Mouse (Mus musculus): ENCODE data around the gene Grk5.
"Not testable (repeated sequence)": the region's sequence is repeated elsewhere in the genome, so short reads cannot be mapped to it uniquely, and the experiment has no call there.

Gene Grk5

GRCm38 (mm10) chr19:60911653-60912052 is 22.1 kb downstream of the Grk5 start:
- no peak for DNase-seq (ENCODE audit: low spot score)

DNA sequence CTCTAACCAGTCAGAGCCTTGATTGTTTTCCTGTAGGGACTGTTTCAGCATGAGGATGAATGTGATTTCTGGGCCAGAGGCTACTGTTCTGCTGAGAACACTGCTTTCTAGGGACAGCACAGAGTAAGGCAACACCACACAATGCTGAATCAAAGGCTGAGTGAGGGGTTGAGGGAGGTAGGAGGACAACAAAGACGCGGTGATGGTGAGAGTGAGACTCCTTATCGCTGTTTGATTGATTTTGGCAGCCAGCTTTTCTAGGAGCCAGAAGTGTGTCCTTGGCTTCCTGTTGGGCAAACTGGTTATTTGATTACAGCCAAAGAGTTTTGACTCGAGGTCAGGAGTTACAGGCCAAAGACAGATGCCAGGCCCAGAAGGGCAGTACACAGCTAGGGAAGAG is 25.7 kb downstream of the Grk5 start:
- DNase-seq (ENCODE audit: low spot score), result no peak

DNA sequence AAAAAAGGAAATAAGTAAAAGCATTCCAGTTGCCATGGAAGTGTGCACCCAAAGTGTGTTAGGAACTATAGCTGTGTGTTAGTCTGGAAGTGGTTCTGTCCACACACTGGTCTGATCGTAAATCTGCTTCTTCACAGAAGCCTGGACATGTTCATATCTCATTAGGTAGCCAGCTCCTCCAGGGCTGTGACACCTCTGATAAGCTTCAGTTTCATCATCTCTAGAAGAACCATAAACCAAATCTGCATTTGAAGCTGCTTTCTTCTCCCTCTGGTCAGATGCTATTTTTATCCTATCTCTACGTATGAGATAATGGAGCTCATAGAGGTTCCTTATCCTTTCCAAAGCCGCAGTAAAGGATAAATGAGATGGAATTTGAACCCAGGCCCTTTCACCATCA is 26.3 kb downstream of the Grk5 start:
- no peak for DNase-seq (ENCODE audit: low spot score)

DNA sequence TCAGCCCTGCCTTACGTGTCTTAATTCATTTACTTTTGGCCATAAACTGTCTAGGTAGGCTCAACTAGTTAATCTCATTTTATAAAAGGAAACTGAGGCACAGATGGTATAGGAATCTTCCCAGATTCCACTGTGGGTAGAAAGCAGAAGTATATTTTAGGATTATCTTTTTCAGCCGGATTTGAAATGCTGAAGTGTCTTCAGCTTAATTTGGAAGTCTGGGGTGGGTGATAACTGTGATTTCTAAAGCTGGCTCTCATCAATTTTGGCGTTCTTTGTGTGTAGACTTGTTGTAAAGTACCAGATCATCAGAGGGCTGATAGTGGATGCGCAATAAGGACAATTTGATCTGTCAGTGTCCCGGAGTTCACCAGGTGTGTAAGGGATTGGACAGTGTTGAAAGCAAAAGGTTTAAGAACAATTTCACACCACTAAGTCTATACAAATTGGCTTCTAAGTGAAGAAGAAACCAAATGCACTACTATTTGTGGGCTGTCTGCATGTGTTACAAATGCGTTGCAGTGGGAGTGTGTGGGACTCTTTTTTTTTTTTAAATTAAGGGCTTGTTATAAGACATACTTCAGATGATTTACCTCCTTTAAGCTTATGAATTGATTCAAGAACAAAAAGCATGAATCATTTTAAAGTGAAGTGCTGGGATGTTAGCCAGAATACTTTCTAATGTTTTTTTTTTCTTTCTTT is 27.5 kb downstream of the Grk5 start:
- DNase-seq (ENCODE audit: low spot score), result no peak

DNA sequence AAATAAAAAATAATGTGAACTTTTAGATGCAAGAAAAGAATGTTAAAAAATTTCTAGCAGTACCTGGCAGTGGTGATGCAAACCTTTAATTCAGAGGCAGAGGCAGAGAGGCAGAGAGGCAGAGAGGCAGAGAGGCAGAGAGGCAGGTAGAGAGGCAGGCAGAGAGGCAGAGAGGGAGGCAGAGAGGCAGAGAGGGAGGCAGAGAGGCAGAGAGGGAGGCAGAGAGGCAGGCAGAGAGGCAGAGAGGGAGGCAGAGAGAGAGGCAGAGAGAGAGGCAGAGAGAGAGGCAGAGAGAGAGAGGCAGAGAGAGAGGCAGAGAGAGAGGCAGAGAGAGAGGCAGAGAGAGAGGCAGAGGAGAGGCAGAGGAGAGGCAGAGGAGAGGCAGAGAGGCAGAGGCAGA is 35.0 kb downstream of the Grk5 start:
- DNase-seq (ENCODE audit: low spot score), result not testable (repeated sequence)

DNA sequence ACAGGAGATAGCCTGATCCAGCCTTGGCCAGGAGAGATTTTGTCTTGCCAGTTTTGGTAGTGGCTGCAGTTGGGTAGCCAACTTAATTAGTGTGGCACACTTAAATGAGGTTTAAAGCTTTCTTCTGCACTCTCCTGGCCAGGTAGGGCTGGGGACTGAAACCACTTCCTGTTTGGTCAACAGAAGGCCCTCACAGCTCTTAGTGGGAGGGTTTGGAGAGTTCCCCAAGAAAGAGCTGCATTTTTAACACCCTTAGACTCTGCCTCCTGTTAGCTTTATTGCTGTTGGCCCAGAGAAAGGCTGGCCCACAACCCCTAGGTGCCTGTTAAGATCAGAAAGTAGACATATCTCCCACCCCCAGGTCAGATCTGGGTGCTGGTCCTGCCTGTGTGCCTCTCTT is 45.5 kb downstream of the Grk5 start:
- no peak for DNase-seq (ENCODE audit: low spot score)

DNA sequence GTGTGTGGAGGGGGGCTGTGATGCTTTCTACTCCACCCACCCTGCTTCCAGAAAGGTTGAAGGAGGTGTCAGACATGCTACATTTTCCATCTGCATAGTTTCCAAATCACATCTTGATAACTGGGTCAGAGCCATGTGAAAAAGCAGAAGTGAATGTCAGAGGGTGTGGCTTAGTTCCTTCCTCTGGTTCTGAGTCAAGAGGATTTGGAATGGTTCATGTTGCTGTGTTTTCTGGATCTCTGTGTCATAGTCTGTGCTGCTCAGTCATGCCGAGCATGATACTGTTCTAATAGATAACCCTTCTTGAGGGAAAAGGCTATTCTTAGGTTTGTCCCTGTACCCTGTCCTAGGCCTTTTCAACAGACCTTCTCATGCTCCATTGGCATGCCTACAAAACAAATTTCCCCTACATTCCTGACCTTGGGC is 50.4 kb downstream of the Grk5 start:
- peak; percentile 77 for DNase-seq (ENCODE audit: low spot score)

DNA sequence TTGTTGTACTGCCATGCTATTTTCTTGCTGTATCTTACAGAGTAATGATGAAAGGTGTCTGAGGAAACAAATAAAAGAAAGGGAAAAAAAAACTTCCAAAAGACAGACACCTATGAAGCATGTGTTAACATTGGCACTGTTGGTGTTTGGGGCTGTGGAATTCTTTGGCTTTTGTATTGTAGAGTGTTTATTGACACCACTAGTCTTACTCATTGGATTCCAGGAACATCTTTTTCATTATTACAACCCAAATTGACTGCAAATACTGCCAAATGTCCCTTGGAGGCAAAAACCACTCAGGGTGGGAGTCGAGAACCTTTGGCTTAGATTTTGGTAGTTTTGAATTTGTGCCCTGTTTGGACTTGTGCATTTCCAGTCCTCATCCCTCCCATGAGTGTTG is 51.3 kb downstream of the Grk5 start:
- DNase-seq (ENCODE audit: low spot score), result no peak

DNA sequence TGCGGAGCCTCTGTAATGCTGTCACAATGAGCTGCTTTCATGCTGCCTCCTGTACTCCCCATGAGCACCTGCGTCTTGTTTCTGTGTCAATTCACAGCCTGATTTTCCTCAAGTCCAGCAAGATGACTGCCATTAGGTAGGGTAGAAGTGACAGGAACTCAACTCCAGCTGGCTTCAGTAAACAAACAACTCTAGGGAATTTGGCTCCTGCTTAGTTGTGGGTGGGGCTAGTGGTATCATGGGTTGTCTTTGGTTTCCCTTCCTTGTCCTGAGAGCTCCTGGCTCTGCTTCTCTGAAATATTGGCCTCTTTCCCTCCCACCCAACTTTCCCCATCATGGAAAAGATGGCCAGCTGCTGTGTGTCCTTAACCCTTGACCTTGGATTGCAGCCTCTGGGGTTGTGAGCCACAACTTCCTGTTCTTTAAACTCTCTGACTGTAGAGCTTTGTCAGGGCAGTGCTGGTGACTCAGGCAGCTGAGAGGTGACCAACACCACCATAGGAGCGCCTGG is 56.3 kb downstream of the Grk5 start:
- peak; percentile 89 for DNase-seq (ENCODE audit: low spot score)

DNA sequence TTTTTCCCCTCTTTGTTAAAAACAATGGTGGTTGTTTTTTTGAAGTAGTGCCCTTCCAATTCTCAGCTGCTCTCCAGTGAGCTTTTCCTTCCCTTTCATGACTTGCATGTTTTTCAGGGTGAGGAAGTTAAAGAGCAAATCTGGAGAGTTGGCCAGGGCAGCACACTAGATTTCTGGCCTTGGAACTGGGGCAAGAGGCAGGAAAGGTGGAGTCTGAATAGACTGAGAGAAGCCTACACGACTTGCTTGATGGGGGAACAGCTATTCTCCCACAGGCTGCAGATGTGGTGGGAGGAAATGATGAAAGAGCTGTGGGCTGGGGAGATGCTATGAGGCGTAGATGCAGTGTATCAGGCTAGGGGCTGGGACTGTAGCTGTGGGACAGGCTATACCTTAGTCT is 57.1 kb downstream of the Grk5 start:
- peak; percentile 72 for DNase-seq (ENCODE audit: low spot score)

DNA sequence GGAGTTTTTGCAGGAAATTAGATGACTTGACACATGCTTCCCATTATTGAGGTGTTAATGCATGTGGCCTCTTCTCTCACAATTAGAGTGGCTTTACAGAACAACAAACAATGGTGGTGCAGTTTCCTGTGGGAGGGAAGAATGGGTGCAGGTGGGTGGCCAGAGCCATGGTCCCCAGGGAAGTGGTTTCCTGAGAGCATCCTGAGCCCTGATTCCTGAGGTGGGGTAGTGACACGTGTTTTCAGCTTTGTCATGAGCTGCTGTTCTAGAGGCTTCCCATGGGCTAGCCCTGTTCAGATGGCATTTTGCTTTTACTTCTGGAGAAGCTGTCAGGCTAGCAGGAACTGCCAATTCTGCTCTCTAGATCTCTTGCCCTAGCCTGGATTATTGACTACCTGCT is 59.4 kb downstream of the Grk5 start:
- DNase-seq (ENCODE audit: low spot score), result no peak

- DNase-seq (ENCODE audit: low spot score), result peak; percentile 82
These were observed 60.7 kb downstream of the Grk5 start for GRCm38 (mm10) chr19:60950056-60950869.

GRCm38 (mm10) chr19:60955131-60955530 is 65.6 kb downstream of the Grk5 start:
- no peak for DNase-seq (ENCODE audit: low spot score)

- DNase-seq (ENCODE audit: low spot score), result no peak
These were observed 66.2 kb downstream of the Grk5 start for GRCm38 (mm10) chr19:60955712-60956111.

DNA sequence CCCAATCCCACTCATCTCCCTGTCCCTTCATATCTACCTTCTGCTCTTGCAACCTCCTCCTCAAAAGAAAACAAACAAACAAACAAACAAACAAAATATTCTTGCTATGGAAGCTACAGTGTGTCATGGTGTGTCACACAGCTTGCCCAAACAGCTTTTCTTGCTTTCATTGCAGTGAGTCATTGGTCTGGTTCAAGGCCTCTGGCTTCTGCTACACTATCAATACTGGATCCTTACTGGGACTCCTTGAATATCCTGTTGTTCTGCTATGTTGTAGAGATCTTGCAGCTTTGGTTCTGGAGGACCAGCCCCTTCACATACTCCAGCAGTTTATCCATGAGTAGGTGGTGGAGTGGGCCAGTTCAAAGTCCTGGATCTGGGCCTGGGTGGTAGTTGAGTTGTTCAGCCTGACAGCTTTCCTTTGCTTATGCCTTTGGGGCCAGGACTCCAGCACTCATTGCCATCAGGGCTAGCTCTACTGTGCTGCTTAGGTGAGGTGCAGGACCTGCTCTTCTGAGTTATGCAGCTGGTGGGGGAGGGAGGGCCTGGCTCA is 66.7 kb downstream of the Grk5 start:
- DNase-seq (ENCODE audit: low spot score), result no peak

DNA sequence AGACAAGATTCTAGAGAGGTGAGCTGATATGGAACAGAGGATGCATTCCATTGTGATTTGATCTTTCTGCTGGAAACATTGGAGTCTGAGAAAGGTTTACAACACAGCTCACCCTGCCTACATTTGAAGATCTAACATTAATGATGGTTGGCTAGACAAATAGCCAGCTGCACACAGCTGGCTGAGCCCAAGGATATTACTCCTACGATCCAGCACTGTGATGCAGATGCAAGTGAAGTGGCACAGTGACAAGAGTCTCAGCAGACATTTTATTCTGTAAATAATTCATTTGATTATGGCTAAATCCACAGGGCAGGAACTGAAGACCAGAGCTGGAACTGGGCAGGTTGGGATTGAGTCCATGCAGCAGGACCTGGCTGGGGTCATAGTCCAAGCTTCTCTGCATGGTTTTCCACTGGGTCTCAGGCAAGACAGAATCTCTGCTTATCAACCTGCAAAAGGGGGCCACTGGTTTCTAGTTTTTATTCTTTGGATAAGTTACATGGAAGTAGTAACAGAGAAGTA is 70.2 kb downstream of the Grk5 start:
- DNase-seq (ENCODE audit: low spot score), result no peak

- DNase-seq (ENCODE audit: low spot score), result no peak
These were observed 73.0 kb downstream of the Grk5 start for GRCm38 (mm10) chr19:60962358-60963061.

- no peak for DNase-seq (ENCODE audit: low spot score)
These were observed 78.4 kb downstream of the Grk5 start for GRCm38 (mm10) chr19:60967909-60968308.

DNA sequence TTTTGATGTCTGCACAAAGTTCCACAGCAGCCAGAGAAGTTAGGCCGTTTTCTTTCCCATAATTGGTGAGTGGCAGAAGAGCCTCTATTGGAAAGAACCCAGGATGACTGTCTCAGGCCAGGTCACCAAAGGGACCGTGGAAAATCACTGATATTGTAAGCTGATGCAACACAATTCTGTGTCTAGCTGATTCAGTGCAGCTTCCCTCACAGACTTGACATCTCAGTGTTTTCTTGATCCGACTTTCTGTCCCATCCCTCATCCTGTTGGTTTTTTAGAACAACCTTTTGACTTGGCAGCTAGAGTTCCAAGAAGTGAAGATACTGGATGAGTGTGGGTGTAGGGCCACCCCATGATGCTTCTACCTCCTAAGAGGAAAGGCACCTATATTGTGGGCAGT is 80.9 kb downstream of the Grk5 start:
- no peak for DNase-seq (ENCODE audit: low spot score)

- no peak for DNase-seq (ENCODE audit: low spot score)
These were observed 82.0 kb downstream of the Grk5 start for GRCm38 (mm10) chr19:60971598-60971997.

- peak; percentile 82 for DNase-seq (ENCODE audit: low spot score)
These were observed 82.9 kb downstream of the Grk5 start for GRCm38 (mm10) chr19:60972281-60973015.

Measured in lung, postnatal 25 days (tissue).